Mouse (Mus musculus): ENCODE measurements around the gene Sox11. TPM values are rescaled to one million over a fixed set of nuclear protein-coding genes. Genes with fewer than 3 reads are reported as not detected.

The Sox11 gene
- 0.03 TPM in 1 of 2 replicates, not detected in the other for polyA plus RNA-seq (2012; ENCODE audit: low replicate concordance)

DNA sequence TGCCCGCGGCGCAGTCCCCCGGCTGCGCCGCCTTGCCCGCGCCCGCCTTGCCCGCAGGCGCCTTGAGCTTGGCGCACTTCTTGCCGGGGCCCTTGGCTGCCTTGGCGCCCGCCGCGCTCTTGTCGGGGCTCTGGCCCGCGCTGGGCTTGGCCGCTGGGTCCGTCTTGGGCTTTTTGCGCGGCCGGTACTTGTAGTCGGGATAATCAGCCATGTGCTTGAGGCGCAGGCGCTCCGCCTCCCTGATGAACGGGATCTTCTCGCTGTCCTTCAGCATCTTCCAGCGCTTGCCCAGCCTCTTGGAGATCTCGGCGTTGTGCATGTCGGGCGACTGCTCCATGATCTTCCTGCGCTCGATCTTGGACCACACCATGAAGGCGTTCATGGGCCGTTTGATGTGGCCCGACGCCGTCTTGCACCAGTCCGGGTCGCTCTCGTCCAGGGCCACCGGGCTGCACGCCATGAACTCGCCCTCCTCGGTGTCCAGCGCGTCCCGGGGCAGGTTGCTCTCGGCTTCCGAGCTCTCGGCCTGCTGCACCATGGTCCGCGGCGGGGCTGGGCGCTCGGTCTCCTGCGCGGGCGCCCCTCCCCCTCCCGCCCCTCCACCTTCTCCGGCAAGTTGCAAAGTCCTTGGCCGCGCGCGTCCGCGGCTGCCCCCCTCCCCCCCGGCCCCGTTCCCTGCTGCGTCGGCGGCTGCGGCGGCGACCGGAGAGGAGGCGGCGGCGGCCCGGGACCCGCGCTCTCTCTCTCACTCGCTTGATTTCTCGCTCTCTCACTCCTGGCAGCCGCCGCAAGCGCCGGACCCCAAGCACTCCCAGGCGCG, at the start of gene Sox11:
TSS of gene Sox11 (minus strand) at position 704 of the 820 bp plus-strand sequence.

